Mouse (Mus musculus) hindbrain, embryonic 15.5 days (tissue): Measurements from ENCODE around the gene Elovl6. TPM values are rescaled to one million over a fixed set of nuclear protein-coding genes. Genes with fewer than 3 reads are reported as not detected.

Experiments used
- ATAC-seq: fragments of 200-750 bp; cut with Nextera tagmentation; 2 replicates; pipeline ENCODE4 v1.8.0; 2017; ENCODE audit warnings: low read depth, moderate number of reproducible peaks, moderate TSS enrichment; ENCODE audit not compliant: low FRiP score
- H3K27ac ChIP-seq: fragments of 300-500 bp; sonication (generic); replicated peaks from 2 replicates; pipeline ENCODE4 v1.5.1; 2015; ENCODE audit warnings: mild to moderate bottlenecking, inconsistent platforms
- H3K27me3 ChIP-seq: fragments of 300-500 bp; sonication (generic); 2 replicates; pipeline ENCODE4 v1.6.1; 2015; ENCODE audit warnings: control low read depth, inconsistent platforms
- H3K36me3 ChIP-seq: fragments of 300-500 bp; sonication (generic); 2 replicates; pipeline ENCODE4 v1.6.1; 2015; ENCODE audit warnings: control low read depth, inconsistent platforms
- H3K4me1 ChIP-seq: fragments of 300-500 bp; sonication (generic); replicated peaks from 2 replicates; pipeline ENCODE4 v1.6.1; 2015; ENCODE audit warnings: control low read depth, inconsistent platforms
- H3K4me2 ChIP-seq: fragments of 300-500 bp; sonication (generic); 2 replicates; pipeline ENCODE4 v1.6.1; 2015; ENCODE audit warnings: moderate library complexity, mild to moderate bottlenecking, inconsistent platforms
- H3K4me3 ChIP-seq: fragments of 300-500 bp; sonication (generic); 2 replicates; pipeline ENCODE4 v1.5.1; 2015; ENCODE audit warnings: mild to moderate bottlenecking, inconsistent platforms
- H3K9ac ChIP-seq: fragments of 300-500 bp; sonication (generic); 2 replicates; pipeline ENCODE4 v1.6.1; 2015; ENCODE audit warnings: inconsistent platforms
- H3K9me3 ChIP-seq: fragments of 300-500 bp; sonication (generic); 2 replicates; pipeline ENCODE4 v1.6.1; 2016; ENCODE audit warnings: control low read depth, inconsistent platforms
- WGBS: fragments of 180-500 bp; shearing (Covaris S2); methylation state at CpG from one replicate; pipeline ENCODE4 v1.1.7; 2015; 5-methylcytosine and 5-hydroxymethylcytosine counted together
- polyA plus RNA-seq: library from polyadenylated mRNA; unstranded; fragments of >200 nt; fragmentation: Nextera tagmentation; extraction: Ambion mirVana; gene quantifications from 2 replicates; pipeline ENCODE4 v1.2.1, GENCODE M21; 2015

Gene Elovl6
- polyA plus RNA-seq, 1 experiment from 2014 or later, result 42.9 TPM

DNA sequence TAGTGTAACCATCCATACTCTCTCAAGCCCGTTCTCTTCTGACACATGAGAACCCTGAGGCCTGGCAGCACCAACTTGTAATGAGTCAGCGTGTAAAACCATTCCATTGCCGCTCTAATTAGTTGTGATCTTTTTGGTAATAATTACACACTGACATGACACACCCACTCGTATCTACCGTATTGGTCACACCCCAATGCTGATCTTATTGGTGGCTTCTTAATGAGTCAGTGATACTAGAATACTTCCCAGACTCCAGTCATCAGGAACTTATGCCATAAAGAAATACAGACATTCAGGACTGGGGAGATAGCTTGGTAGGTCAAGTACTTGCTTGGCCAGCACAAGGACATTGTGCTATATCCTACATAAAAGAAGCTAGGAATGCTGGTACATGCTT, 39.5 kb downstream of the Elovl6 start:
- ATAC-seq, result no peak
- no peaks in the 10 kb centered on the region for H3K27me3 ChIP-seq
- H3K27ac ChIP-seq, result no peak overlapping the region
- H3K9ac ChIP-seq, result no peak overlapping the region
- no peaks in the 10 kb centered on the region for H3K4me1 ChIP-seq
- WGBS, result 92% methylated on average over 5 of the region's 5 CpGs
- H3K9me3 ChIP-seq, result no peaks in the 10 kb centered on the region
- H3K36me3 ChIP-seq, result peaks cover 12% of the 10 kb centered on the region; the same call in 1 of the 2 replicates
- H3K4me2 ChIP-seq, result no peak overlapping the region
- no peak overlapping the region for H3K4me3 ChIP-seq

DNA sequence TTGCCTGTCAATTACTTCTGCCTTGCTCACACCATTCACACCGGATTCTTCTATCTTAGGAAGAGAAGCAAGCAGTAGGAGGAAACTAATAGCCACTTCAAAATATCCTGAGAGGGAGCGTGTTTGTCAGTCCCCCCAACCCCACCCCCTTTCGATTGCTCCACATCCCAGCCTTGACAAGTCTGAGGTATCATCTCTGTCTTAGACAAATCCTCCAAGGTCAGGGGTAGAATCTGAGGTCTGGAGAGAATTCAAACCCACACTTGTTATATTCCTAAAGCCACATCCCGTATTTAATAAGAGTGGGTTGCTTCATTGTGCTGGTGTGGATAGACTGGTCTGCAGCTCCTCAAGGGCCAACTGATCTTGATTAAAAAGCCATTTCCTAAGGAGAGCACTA, 40.8 kb downstream of the Elovl6 start:
- no peak overlapping the region for H3K4me3 ChIP-seq
- H3K27me3 ChIP-seq, result no peaks in the 10 kb centered on the region
- no peaks in the 10 kb centered on the region for H3K4me1 ChIP-seq
- no peak for ATAC-seq
- 61% methylated on average over 4 of the region's 4 CpGs for WGBS
- no peak overlapping the region for H3K27ac ChIP-seq
- H3K36me3 ChIP-seq, result peaks cover 13% of the 10 kb centered on the region; the same call in 1 of the 2 replicates
- no peak overlapping the region for H3K9ac ChIP-seq
- no peaks in the 10 kb centered on the region for H3K9me3 ChIP-seq
- H3K4me2 ChIP-seq, result no peak overlapping the region

DNA sequence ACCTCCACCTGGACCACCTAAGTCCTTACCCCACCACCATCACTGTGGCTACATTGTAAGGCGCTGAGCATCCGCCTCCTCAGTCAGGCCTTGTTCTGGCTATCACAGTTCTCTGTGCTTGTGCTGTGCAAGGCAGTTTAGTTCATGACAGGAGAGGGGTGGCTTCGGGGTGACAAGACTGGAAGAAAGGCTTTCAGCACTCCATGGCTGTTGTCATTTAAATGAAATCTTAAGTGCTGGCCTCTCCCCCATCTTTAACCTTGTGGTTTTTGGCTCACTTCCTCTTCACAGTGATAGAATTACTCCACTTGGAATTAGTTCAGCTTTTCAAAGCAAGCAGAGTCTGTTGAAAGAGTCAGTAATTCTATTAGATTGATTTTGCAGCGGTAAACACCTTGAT, 41.5 kb downstream of the Elovl6 start:
- 75% methylated on average over 4 of the region's 4 CpGs for WGBS
- no peak overlapping the region for H3K27ac ChIP-seq

DNA sequence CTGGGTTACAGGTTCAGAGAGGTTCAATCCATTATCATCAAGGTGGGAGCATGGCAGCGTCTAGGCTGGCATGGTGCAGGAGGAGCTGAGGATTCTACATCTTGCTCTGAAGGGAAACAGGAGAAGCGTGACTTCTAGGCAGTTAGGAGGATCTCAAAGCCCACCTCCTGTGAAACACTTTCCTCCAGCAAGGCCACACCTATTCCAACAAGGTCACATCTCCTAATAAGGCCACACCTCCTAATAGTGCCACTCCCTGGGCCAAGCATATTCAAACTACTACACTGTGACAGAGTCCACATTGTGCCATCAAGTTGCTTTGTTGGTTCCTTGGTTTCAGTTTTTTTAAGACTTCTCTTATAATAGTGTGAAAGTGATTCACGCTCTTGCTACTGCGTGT, 42.9 kb downstream of the Elovl6 start:
- peaks cover 13% of the 10 kb centered on the region; the same call in 1 of the 2 replicates for H3K36me3 ChIP-seq
- no peak for ATAC-seq
- WGBS, result 97% methylated on average over 4 of the region's 4 CpGs
- H3K27me3 ChIP-seq, result no peaks in the 10 kb centered on the region
- no peaks in the 10 kb centered on the region for H3K4me1 ChIP-seq
- no peak overlapping the region for H3K27ac ChIP-seq
- no peak overlapping the region for H3K9ac ChIP-seq
- H3K4me3 ChIP-seq, result no peak overlapping the region
- H3K4me2 ChIP-seq, result no peak overlapping the region
- H3K9me3 ChIP-seq, result no peaks in the 10 kb centered on the region

More for the DNA sequence above, 41.5 kb downstream of the Elovl6 start:
- peaks cover 13% of the 10 kb centered on the region; the same call in 1 of the 2 replicates for H3K36me3 ChIP-seq
- no peak overlapping the region for H3K4me2 ChIP-seq
- H3K9ac ChIP-seq, result no peak overlapping the region
- no peak overlapping the region for H3K4me3 ChIP-seq
- ATAC-seq, result 0 out of 2 replicates have a peak, but pooled peaks have one; percentile 16
- no peaks in the 10 kb centered on the region for H3K9me3 ChIP-seq
- H3K27me3 ChIP-seq, result no peaks in the 10 kb centered on the region
- no peaks in the 10 kb centered on the region for H3K4me1 ChIP-seq

DNA sequence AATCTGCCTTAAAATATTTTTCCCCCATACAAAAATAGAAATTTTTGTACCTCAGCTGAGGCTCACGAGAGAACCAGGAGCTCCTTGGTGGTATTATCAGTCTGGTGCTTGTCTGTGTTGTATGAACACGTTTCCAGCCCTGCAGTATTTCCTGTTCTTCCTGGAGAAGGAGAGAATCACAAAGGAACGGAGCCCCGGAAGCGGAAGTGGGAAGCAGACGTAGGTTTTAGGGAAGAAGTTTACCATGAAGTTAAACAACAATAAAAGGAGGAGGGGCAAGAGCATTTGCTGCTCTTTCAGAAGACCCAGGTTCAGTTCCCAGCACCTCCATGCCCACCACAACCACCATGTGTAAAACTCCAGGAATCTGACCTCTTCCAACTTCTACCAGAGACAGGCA, 44.4 kb downstream of the Elovl6 start:
- no peak overlapping the region for H3K27ac ChIP-seq
- H3K4me2 ChIP-seq, result no peak overlapping the region
- no peaks in the 10 kb centered on the region for H3K9me3 ChIP-seq
- H3K36me3 ChIP-seq, result peaks cover 9% of the 10 kb centered on the region; the same call in 1 of the 2 replicates
- no peak overlapping the region for H3K4me3 ChIP-seq
- H3K4me1 ChIP-seq, result no peaks in the 10 kb centered on the region
- ATAC-seq, result no peak
- no peaks in the 10 kb centered on the region for H3K27me3 ChIP-seq
- H3K9ac ChIP-seq, result no peak overlapping the region
- 93% methylated on average over 6 of the region's 6 CpGs for WGBS

DNA sequence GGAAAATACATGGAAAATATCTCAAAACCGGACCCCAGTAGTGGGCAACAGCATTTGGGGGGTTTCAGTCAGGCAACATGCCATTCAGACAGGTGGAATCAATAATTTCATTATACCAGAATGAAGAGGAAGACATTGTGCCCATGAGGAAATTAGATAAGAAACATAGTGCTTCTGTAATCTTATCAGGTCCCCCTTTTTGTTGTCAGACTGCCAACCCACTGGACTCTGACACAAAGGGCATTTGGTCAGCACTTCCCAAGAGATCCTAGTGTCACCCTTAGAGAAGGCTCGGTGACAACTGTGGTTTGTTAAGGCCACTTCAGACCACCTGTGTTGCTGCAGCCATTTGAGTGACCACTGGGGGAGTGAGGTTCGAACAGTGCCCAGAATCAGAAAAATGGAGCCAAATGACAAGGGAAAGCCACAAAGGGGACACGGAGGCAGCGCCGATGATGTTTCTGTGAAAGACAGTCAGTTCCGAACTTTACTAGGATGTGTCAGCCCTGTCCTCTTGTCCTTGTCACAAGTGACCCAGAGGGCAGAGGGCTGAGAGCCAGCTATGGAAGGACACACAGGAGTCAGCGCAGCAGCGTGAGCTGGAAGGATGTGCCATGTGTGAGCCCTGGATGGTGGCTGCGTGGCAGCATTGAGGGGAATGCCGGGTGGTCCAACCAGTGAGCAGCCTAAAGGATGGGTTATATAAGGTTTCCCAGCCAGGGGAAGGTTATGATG, 46.8 kb downstream of the Elovl6 start:
- Histone ChIP-seq H3K36me3 (peaks cover 7% of the 10 kb centered on the region; the same call in 1 of the 2 replicates), H3K9ac (no peak overlapping the region), H3K27ac (no peak overlapping the region), H3K4me1 (no peaks in the 10 kb centered on the region), H3K4me3 (no peak overlapping the region), H3K27me3 (no peaks in the 10 kb centered on the region), H3K9me3 (no peaks in the 10 kb centered on the region), H3K4me2 (no peak overlapping the region)
- ATAC-seq, result no peak
- WGBS, result 91% methylated on average over 11 of the region's 11 CpGs

DNA sequence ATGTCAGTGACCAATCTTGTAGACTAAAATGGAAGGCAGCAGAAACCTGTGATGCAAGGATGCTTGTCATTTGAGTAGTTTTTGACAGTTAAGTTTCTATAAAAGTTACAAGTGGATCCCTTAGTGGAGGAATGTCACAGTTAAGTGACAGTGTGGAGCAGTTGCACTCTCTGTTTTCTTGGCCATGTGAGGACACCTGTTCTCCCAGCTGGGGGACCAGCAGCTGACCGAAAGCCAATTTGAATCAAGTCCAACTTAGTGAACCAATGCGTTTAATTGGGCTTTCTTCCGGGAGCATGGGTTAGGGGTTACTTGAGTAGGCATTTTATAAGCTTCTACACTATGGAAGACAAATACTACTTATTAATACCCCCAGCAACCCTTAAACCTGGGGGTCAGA, 48.9 kb downstream of the Elovl6 start:
- H3K4me2 ChIP-seq, result no peak overlapping the region

DNA sequence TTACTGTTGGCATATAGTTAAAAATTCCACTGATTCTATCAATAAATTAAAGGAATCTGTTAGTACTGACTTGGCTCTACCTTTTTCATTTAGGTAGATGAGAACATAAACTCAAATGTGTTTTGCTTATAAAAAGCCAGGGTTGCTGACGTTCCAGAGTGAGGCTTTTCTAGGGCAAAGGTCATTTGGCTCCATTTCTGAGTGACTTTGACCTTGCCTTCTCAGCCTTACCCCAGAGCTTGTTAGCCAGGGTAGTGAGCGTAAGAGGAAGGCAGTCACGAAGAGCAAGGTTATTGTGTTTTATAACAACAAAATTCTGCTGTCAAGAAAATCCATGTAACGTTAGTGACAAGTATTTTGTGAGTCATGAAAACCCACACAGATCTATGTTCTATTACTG, 50.3 kb downstream of the Elovl6 start:
- Histone ChIP-seq H3K4me3 (no peak overlapping the region), H3K27ac (no peak overlapping the region), H3K9ac (no peak overlapping the region), H3K4me1 (peaks cover 7% of the 10 kb centered on the region; the same call in 1 of the 2 replicates), H3K9me3 (no peaks in the 10 kb centered on the region), H3K36me3 (no peaks in the 10 kb centered on the region), H3K4me2 (no peak overlapping the region), H3K27me3 (no peaks in the 10 kb centered on the region)
- no peak for ATAC-seq
- WGBS, result 73% methylated on average over 4 of the region's 4 CpGs

More for the DNA sequence above, 48.9 kb downstream of the Elovl6 start:
- H3K4me1 ChIP-seq, result no peaks in the 10 kb centered on the region
- ATAC-seq, result no peak
- H3K9me3 ChIP-seq, result no peaks in the 10 kb centered on the region
- no peak overlapping the region for H3K9ac ChIP-seq
- H3K4me3 ChIP-seq, result no peak overlapping the region
- no peaks in the 10 kb centered on the region for H3K27me3 ChIP-seq
- H3K36me3 ChIP-seq, result peaks cover 6% of the 10 kb centered on the region; the same call in 1 of the 2 replicates
- H3K27ac ChIP-seq, result no peak overlapping the region
- WGBS, result 74% methylated on average over 3 of the region's 3 CpGs

DNA sequence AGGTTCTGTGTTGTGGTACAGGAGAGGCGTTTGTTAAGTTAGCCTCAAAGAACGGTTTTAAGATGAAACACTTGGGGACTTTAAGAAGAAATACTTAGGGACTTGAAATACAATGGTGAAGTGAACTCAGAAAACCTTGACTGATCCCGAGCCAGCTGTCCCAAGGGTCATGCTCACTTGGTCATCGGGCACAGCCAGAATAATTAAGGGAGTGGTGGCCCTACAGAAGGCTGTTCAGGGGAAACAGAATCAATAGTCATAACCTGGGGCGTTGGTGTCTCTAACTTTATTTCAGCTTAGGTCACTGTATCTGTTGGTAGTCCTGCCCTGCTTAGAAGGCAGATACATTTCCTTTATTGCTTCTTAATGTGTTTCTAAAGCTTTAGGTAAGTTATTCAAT, 51.1 kb downstream of the Elovl6 start:
- Histone ChIP-seq H3K27me3 (no peaks in the 10 kb centered on the region), H3K9me3 (no peaks in the 10 kb centered on the region), H3K27ac (no peak overlapping the region), H3K36me3 (no peaks in the 10 kb centered on the region), H3K4me3 (no peak overlapping the region), H3K4me2 (no peak overlapping the region), H3K9ac (no peak overlapping the region), H3K4me1 (peaks cover 11% of the 10 kb centered on the region; the same call in 1 of the 2 replicates)
- 83% methylated on average over 5 of the region's 5 CpGs for whole genome bisulfite sequencing
- ATAC-seq, result no peak

DNA sequence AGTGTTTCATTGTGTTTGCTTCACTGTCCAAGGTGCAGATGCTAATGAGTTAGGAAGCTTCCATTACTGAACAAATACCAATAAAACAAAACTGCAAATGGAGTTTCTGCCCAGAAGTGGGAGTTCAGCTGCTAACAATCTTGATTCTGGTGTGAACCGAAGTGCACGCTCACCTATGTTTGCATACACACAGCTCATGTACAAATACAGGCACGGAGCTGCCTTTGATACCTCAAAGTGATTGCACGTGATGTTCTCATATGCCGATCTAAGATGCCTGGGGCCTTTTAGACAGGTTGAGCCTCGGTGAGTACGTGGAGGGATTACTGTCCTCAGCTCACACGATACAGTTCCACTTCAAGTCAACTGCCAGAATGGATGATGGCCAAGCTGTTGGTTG, 55.8 kb downstream of the Elovl6 start:
- no peaks in the 10 kb centered on the region for H3K27me3 ChIP-seq
- H3K4me1 ChIP-seq, result peaks cover 18% of the 10 kb centered on the region; the same call in 1 of the 2 replicates
- no peak overlapping the region; the same call in 1 of the 2 replicates for H3K27ac ChIP-seq
- no peaks in the 10 kb centered on the region for H3K9me3 ChIP-seq
- no peak overlapping the region for H3K9ac ChIP-seq
- H3K4me2 ChIP-seq, result no peak overlapping the region
- 82% methylated on average over 8 of the region's 8 CpGs for WGBS
- no peak overlapping the region for H3K4me3 ChIP-seq
- ATAC-seq, result no peak
- no peaks in the 10 kb centered on the region for H3K36me3 ChIP-seq

DNA sequence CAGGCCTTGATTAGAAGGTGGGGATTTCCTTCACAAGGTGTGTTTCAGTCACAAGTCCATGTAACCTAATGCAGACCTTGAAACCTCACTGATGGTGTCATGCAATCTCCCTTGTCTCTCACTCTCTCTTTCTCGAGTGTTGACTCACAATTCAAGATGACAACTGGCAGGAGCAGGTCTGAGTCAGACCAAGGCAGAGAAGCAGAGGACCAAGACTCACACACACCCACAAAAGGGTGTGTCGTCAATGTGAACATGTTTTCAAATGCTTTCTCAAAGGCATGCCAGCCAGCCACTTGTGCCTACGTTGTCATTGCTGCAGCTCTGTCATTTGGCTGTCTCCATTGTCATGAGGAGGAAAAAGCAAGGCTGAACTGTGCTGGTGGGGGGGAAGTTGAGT, 56.6 kb downstream of the Elovl6 start:
- Histone ChIP-seq H3K36me3 (no peaks in the 10 kb centered on the region), H3K9me3 (no peaks in the 10 kb centered on the region), H3K9ac (no peak overlapping the region), H3K4me1 (peaks cover 18% of the 10 kb centered on the region; the same call in 1 of the 2 replicates), H3K27ac (no peak overlapping the region), H3K27me3 (no peaks in the 10 kb centered on the region), H3K4me3 (no peak overlapping the region), H3K4me2 (no peak overlapping the region)
- WGBS, result 91% methylated on average over 3 of the region's 3 CpGs
- ATAC-seq, result no peak

DNA sequence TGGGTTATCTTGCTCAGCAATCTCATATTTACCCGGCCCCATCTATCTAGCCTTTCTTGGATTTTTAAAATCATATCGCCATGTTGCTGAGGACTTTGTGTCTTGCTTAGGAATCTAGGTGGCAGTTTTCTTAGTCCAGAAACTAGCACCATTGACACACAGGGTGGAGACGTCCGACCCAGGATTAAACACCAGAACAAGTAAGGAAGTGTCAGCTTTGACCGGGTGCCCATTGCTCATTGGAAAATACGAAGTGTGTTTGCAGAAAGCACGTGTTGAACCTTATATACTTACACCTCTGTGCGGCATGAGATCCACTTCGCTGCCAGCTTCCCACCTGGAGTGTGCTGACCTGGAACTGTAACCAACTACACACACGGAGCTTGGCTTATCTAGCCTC, 57.5 kb downstream of the Elovl6 start:
- Histone ChIP-seq H3K9me3 (no peaks in the 10 kb centered on the region), H3K4me3 (no peak overlapping the region), H3K27ac (no peak overlapping the region), H3K36me3 (no peaks in the 10 kb centered on the region), H3K9ac (no peak overlapping the region), H3K4me1 (peaks cover 18% of the 10 kb centered on the region; the same call in 1 of the 2 replicates), H3K4me2 (no peak overlapping the region), H3K27me3 (no peaks in the 10 kb centered on the region)
- WGBS, result 95% methylated on average over 10 of the region's 10 CpGs
- no peak for ATAC-seq
